Mouse (Mus musculus): ENCODE data around the gene Nbeal1.
"Not testable (repeated sequence)": the region's sequence is repeated elsewhere in the genome, so short reads cannot be mapped to it uniquely, and the experiment has no call there.

Nbeal1 gene

GRCm38 (mm10) chr1:60179932-60180783, at the start of gene Nbeal1:
Gene Nbeal1 (plus strand): TSS chr1:60180599.
- DNase-seq (ENCODE audit: low spot score in 2 of 2) = peak; percentile 97 to 98

GRCm38 (mm10) chr1:60137346-60137745, 43.1 kb upstream of the Nbeal1 start:
- DNase-seq (ENCODE audit: low spot score in 2 of 2) = no peak

GRCm38 (mm10) chr1:60152700-60153099, 27.7 kb upstream of the Nbeal1 start:
- DNase-seq (ENCODE audit: low spot score in 2 of 2) = no peak

- no peak for DNase-seq (ENCODE audit: low spot score in 2 of 2)
Observed at GRCm38 (mm10) chr1:60156651-60157050, 23.7 kb upstream of the Nbeal1 start.

DNA sequence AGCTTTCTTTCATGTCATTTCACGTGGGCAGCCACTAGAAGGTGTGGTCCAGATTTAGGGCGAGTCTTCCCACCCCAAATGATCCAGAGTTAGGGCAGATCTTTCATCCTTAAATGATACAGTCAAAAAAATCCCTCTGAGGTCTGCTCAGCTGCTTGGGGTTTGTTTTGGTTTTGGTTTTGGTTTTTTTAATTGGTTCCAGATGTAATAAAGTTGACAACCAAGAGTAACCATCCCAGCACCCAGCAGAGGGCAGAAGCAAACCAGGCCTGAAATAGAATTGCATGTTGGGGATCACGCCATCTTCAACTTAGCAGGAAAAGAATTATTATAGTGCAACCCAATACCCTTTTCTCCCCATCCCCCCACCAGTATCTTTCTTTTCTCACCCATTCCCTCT, 22.0 kb upstream of the Nbeal1 start:
- peak in 1 of 2 experiments; percentile 61 for DNase-seq (ENCODE audit: low spot score in 2 of 2)

DNA sequence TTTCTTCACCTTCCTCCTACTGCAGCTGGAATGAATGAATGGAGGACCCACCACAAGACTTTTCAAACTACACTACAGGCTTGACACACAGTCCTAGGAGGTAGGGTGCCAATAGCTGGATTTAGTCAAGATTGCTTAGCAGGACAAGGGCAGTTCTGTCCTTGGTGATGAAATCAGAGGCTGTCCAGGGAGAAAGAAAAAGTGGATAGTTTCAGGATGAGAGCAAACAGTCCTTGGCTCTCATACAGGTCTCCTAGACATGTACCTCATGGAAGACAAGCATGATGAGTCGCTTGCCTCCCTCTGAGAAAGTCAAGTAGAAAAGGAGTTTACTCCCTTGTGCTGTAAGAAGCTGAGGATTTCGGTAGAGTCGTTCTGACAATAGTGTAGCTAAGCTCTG, 16.7 kb upstream of the Nbeal1 start:
- DNase-seq (ENCODE audit: low spot score in 2 of 2) = no peak

DNA sequence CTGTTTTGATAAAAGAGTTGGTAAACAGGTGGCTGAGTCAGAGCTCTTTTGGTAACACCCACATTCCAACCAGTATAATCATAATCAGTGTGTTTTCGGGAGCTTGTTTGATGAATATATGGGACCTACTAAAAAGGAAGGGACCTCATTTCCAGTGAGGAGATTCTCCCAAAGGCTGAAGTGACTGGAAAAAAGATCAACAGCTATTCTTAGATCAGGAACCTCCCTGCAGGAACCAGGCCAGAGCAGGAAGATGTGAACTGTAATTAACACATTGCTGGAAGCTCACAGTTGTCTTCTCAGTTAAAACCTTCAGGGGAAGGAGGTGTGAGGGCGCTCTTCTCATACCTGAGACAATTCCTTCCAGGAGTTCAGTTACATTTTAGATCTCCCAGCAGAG, 10.8 kb upstream of the Nbeal1 start:
- no peak for DNase-seq (ENCODE audit: low spot score in 2 of 2)

DNA sequence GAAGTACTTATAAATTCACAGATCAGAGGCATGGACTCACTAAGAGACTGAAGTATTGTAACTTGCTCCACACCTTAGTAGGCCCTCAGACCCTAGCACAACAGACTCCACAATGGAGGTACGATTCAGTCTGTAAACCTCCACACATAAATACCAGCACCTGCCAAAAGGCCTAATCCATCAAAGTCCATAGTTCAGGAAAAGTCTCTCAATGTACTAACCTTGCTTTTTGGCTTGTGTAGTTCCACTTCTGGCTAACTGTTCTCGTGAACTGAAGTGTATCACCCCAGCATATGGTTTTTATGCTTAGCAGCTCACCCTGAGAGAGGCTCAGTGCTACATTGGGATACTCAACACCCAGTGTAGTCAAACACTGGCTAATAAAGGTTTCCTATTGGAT, 10.1 kb upstream of the Nbeal1 start:
- DNase-seq (ENCODE audit: low spot score in 2 of 2) = no peak

- no peak for DNase-seq (ENCODE audit: low spot score in 2 of 2)
Observed at GRCm38 (mm10) chr1:60173119-60173518, 7.3 kb upstream of the Nbeal1 start.

- DNase-seq (ENCODE audit: low spot score in 2 of 2) = not testable (repeated sequence)
Observed at GRCm38 (mm10) chr1:60177814-60178213, 2.6 kb upstream of the Nbeal1 start.

GRCm38 (mm10) chr1:60179376-60179775, 1.0 kb upstream of the Nbeal1 start:
- DNase-seq (ENCODE audit: low spot score in 2 of 2) = no peak

GRCm38 (mm10) chr1:60180784-60181221, 404 bp downstream of the Nbeal1 start:
- DNase-seq (ENCODE audit: low spot score in 2 of 2) = no peak

DNA sequence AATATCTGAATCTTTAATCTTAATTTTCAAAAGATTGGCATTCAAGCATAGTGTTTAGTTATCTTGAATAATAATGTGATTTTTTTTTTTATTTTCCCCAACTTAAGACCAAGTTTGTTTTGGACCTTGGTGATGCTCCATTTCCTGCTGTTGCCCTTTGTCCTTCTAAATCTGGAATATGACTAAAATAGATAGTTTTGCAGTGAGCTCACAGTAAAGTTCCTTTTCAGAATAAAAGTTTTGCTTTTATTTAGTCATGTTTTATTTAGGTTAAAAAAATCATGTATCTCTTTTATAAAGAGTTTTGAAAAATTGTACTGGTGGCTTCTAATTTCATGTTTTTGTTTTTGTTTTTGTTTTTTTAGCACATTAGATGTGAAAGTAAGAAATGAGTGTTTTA, 8.1 kb downstream of the Nbeal1 start:
- no peak for DNase-seq (ENCODE audit: low spot score in 2 of 2)

DNA sequence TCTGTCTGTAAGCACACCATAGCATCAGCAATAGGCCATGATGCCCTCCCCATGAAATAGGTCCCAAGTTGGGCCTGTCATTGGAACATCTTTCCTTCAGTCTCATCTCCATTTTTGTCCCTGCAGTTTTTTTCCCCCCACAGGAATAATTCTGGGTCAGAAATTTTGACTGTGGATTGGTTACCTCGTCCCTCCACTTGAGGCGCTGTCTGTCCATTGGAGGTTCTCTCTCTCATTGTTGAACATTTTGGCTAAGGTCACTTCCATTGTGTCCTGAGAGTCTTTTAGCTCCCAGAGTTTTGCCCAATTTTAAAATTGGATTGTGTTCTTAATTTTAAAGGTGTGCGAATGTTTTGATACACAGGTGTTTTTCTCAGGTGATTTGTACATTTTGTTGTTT, 16.4 kb downstream of the Nbeal1 start:
- peak in 1 of 2 experiments; percentile 25 for DNase-seq (ENCODE audit: low spot score in 2 of 2)

GRCm38 (mm10) chr1:60199006-60199405, 18.6 kb downstream of the Nbeal1 start:
- DNase-seq (ENCODE audit: low spot score in 2 of 2) = no peak

GRCm38 (mm10) chr1:60236261-60236660, 55.9 kb downstream of the Nbeal1 start:
- DNase-seq (ENCODE audit: low spot score in 2 of 2) = no peak

GRCm38 (mm10) chr1:60240430-60240829, 60.0 kb downstream of the Nbeal1 start:
- DNase-seq (ENCODE audit: low spot score in 2 of 2) = no peak

GRCm38 (mm10) chr1:60268113-60268512, 87.7 kb downstream of the Nbeal1 start:
- no peak for DNase-seq (ENCODE audit: low spot score in 2 of 2)

DNA sequence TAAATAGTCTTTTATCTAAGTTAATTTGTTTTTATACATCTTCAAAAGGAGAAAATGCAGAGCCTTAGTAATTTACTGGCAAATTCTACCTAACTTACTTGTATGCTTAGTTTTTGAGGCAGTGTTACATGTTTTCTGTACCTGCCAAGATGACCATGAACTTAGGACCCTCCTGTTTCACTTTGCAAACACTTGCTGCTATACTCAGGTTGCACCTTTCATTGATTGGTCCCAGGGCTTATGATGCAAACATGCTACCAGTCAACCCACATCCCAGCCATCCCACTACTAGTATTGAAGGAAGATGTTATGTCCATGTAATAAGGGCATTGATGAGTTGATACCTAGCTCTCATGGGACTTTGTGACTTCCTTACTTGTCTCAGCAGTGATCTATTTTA, 88.9 kb downstream of the Nbeal1 start:
- DNase-seq (ENCODE audit: low spot score in 2 of 2) = no peak

DNA sequence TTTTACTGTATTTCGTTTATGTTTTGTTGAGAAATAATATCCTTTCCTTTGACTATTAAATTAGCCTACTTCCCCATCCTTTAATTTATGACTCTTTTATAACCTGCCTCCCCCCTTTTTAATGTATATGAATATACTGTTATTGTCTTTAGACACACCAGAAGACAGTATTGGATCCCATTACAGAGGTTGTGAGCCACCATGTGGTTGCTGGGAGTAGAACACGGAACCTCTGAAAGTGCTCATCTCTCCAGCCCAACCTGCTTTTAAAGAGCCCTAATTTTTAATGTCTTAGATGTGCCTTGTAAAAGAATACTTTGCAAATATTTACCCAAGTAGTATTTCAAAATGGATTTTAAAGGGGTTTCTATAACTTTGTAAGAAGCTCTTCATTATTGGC, 92.1 kb downstream of the Nbeal1 start:
- peak in 1 of 2 experiments; percentile 46 for DNase-seq (ENCODE audit: low spot score in 2 of 2)

GRCm38 (mm10) chr1:60293921-60294320, 113.5 kb downstream of the Nbeal1 start:
- no peak for DNase-seq (ENCODE audit: low spot score in 2 of 2)

DNA sequence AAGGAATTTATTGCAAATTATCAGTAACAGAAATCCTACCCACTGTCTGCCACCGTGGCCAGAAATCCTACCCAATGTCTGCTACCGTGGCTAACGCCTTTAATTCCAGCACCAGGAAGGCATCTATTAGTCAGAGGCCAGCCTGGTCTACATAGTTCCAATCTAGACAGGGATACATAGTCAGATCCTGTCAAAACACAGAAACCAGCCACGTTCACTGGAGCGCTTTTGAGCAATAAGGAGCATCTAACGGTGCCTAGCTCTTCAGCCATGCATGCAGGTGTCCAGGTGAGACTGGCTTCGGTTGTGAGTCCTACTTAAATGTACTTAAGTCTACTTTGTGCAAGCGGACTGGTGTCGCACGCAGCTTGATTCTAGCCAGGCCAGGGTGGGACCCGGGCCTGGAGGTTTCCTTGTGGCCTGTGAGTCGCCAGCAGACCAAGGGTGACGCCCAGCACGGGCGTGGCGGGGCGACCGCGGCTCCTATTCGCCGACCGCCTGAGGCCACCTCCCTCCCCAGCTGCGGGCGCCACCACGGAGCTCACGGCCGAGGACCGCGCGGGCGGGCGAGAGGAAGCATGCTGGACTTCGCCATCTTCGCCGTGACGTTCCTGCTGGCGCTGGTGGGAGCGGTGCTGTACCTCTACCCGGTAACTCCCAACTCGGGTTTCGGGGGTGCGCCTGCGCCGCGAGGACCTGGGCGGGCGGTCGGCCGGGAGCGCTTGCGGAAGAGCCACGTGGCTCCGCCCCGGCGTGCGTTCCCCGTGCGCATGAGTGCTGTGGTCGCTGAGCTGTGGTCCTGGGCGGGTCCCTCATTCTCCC, 162.6 kb downstream of the Nbeal1 start, which contains the start of gene Cyp20a1:
Gene Cyp20a1, plus strand, starts transcription at position 516 of the 822 bp plus-strand sequence.
- DNase-seq (ENCODE audit: low spot score in 2 of 2) = peak; percentile 83 to 87
